Mouse (Mus musculus) liver, adult 2 months (tissue): ENCODE measurements around the gene Osbpl6. TPM values are rescaled to one million over a fixed set of nuclear protein-coding genes. Genes with fewer than 3 reads are reported as not detected.

Experiments used
- DNase-seq: peaks from one replicate; pipeline ENCODE4 v3.0.0-alpha.2; 2011; ENCODE audit warnings: low read depth, low spot score; ENCODE audit errors: extremely low read depth
- H3K27ac ChIP-seq: fragments of 200-500 bp; replicated peaks from 2 replicates; pipeline ENCODE4 v1.5.1; 2012; ENCODE audit warnings: low read depth, mild to moderate bottlenecking, control low read depth, inconsistent platforms, low read length; ENCODE audit not compliant: insufficient read depth
- H3K27me3 ChIP-seq: fragments of 200-500 bp; 2 replicates; pipeline ENCODE4 v1.6.1; 2012; ENCODE audit warnings: mild to moderate bottlenecking, moderate library complexity, low read length, inconsistent platforms; ENCODE audit not compliant: control insufficient read depth, insufficient read depth
- H3K36me3 ChIP-seq: fragments of 200-500 bp; 2 replicates; pipeline ENCODE4 v1.6.1; 2012; ENCODE audit warnings: low read length, inconsistent platforms; ENCODE audit not compliant: control insufficient read depth, insufficient read depth
- H3K4me1 ChIP-seq: fragments of 200-500 bp; 2 replicates; pipeline ENCODE4 v1.6.1; 2011; ENCODE audit warnings: low read length; ENCODE audit not compliant: control insufficient read depth, insufficient read depth
- H3K4me3 ChIP-seq: fragments of 200-500 bp; 2 replicates; pipeline ENCODE4 v1.5.1; 2011; ENCODE audit warnings: low read depth, mild to moderate bottlenecking, control low read depth, low read length, moderate library complexity; ENCODE audit not compliant: insufficient read depth
- H3K79me2 ChIP-seq: fragments of 200-500 bp; 2 replicates; pipeline ENCODE4 v1.6.1; 2012; ENCODE audit warnings: inconsistent platforms, mild to moderate bottlenecking, low read length, moderate library complexity; ENCODE audit not compliant: control insufficient read depth, insufficient read depth
- H3K9ac ChIP-seq: fragments of 200-500 bp; 2 replicates; pipeline ENCODE4 v1.6.1; 2012; ENCODE audit warnings: low read depth, mild to moderate bottlenecking, control low read depth, inconsistent platforms, low read length
- CTCF ChIP-seq: fragments of 200-500 bp; IDR thresholded peaks from 2 replicates; pipeline ENCODE4 v1.5.1; 2011; ENCODE audit warnings: low read depth, low read length, control low read depth
- POLR2A ChIP-seq: fragments of 200-500 bp; IDR thresholded peaks from 2 replicates; pipeline ENCODE4 v1.6.1; 2011; ENCODE audit warnings: low read length, control low read depth; ENCODE audit not compliant: insufficient read depth; ENCODE audit errors: extremely low read depth
- WGBS: fragments of 180-500 bp; shearing (Covaris S2); methylation state at CpG from one replicate; pipeline ENCODE4 v1.1.7; 2018; 5-methylcytosine and 5-hydroxymethylcytosine counted together
- polyA plus RNA-seq: library from polyadenylated mRNA; depleted of rRNA; stranded (reverse); fragments of >200 nt; gene quantifications from 2 replicates; pipeline ENCODE4 v1.2.3, GENCODE M21; 2012
- total RNA-seq: library from RNA; depleted of rRNA; stranded (reverse); fragments of >200 nt; gene quantifications from 2 replicates; pipeline ENCODE4 v1.2.3, GENCODE M21; 2014

The Osbpl6 gene
- total and polyA plus RNA-seq, 2 experiments = 0.09 to 0.44 TPM

GRCm38 (mm10) chr2:76439540-76439939 lies 33.2 kb downstream of the Osbpl6 start:
- 27% methylated on average over 2 of the region's 2 CpGs for WGBS

GRCm38 (mm10) chr2:76442086-76442485 lies 35.8 kb downstream of the Osbpl6 start:
- no peaks in the 10 kb centered on the region for H3K36me3 ChIP-seq
- no peak for DNase-seq
- no peaks in the 10 kb centered on the region for H3K79me2 ChIP-seq
- WGBS = 64% methylated on average over 3 of the region's 3 CpGs
- H3K27ac ChIP-seq = no peak overlapping the region
- no peaks in the 10 kb centered on the region for H3K27me3 ChIP-seq
- H3K4me1 ChIP-seq = no peaks in the 10 kb centered on the region
- H3K4me3 ChIP-seq = no peak overlapping the region
- H3K9ac ChIP-seq = no peak overlapping the region
- TF ChIP-seq CTCF (no peak), POLR2A (no peak)

More at GRCm38 (mm10) chr2:76439540-76439939, 33.2 kb downstream of the Osbpl6 start:
- no peak for TF ChIP-seq POLR2A
- TF ChIP-seq CTCF = no peak
- H3K9ac ChIP-seq = no peak overlapping the region
- H3K27me3 ChIP-seq = no peaks in the 10 kb centered on the region
- H3K27ac ChIP-seq = no peak overlapping the region
- no peaks in the 10 kb centered on the region for H3K36me3 ChIP-seq
- no peaks in the 10 kb centered on the region for H3K79me2 ChIP-seq
- no peaks in the 10 kb centered on the region for H3K4me1 ChIP-seq
- H3K4me3 ChIP-seq = no peak overlapping the region
- DNase-seq = no peak

GRCm38 (mm10) chr2:76449836-76450355 lies 43.6 kb downstream of the Osbpl6 start:
- Histone ChIP-seq H3K27me3 (no peaks in the 10 kb centered on the region), H3K36me3 (no peaks in the 10 kb centered on the region), H3K79me2 (no peaks in the 10 kb centered on the region), H3K9ac (no peak overlapping the region), H3K4me1 (no peaks in the 10 kb centered on the region), H3K27ac (no peak overlapping the region), H3K4me3 (no peak overlapping the region)
- WGBS = 82% methylated on average over 6 of the region's 6 CpGs
- no peak for DNase-seq
- TF ChIP-seq CTCF (no peak), POLR2A (no peak)

GRCm38 (mm10) chr2:76466723-76467122 lies 60.4 kb downstream of the Osbpl6 start:
- no peak overlapping the region for H3K27ac ChIP-seq
- H3K79me2 ChIP-seq = no peaks in the 10 kb centered on the region
- no peak for DNase-seq
- no peaks in the 10 kb centered on the region for H3K27me3 ChIP-seq
- H3K4me3 ChIP-seq = no peak overlapping the region
- H3K36me3 ChIP-seq = no peaks in the 10 kb centered on the region
- WGBS = 93% methylated on average over 5 of the region's 5 CpGs
- TF ChIP-seq CTCF = no peak
- TF ChIP-seq POLR2A = no peak
- H3K9ac ChIP-seq = no peak overlapping the region
- H3K4me1 ChIP-seq = no peaks in the 10 kb centered on the region

GRCm38 (mm10) chr2:76468204-76468603 lies 61.9 kb downstream of the Osbpl6 start:
- no peaks in the 10 kb centered on the region for H3K36me3 ChIP-seq
- no peak for DNase-seq
- TF ChIP-seq CTCF = no peak
- TF ChIP-seq POLR2A = no peak
- H3K4me3 ChIP-seq = no peak overlapping the region
- no peaks in the 10 kb centered on the region for H3K4me1 ChIP-seq
- 75% methylated on average over 8 of the region's 8 CpGs for WGBS
- no peak overlapping the region for H3K9ac ChIP-seq
- no peaks in the 10 kb centered on the region for H3K79me2 ChIP-seq
- no peak overlapping the region for H3K27ac ChIP-seq
- no peaks in the 10 kb centered on the region for H3K27me3 ChIP-seq

GRCm38 (mm10) chr2:76469091-76469750 lies 62.9 kb downstream of the Osbpl6 start:
- Histone ChIP-seq H3K36me3 (no peaks in the 10 kb centered on the region), H3K27me3 (no peaks in the 10 kb centered on the region), H3K9ac (no peak overlapping the region), H3K4me1 (no peaks in the 10 kb centered on the region), H3K79me2 (no peaks in the 10 kb centered on the region), H3K27ac (no peak overlapping the region), H3K4me3 (no peak overlapping the region)
- DNase-seq = no peak
- no peak for TF ChIP-seq POLR2A
- no peak for TF ChIP-seq CTCF
- 90% methylated on average over 6 of the region's 6 CpGs for WGBS
